Mouse (Mus musculus): ENCODE data around the gene Ddost.

The Ddost gene

Small RNA genes lying within 50 kb of the gene (microRNA-seq; reads per million reads assigned to microRNA genes)
- 0 reads per million in 2 experiments for gene Gm27646
- gene Mir7019: 2.2 to 4.3 reads per million in 2 experiments
